Mouse (Mus musculus) 416B (cell line): ENCODE results near the gene Igsf3.
A peak's percentile ranks its signal among the peaks of the same experiment; 100 is the strongest.
"Not testable (repeated sequence)": the region's sequence is repeated elsewhere in the genome, so short reads cannot be mapped to it uniquely, and the experiment has no call there.

ENCODE experiments used
- DNase-seq: peaks from one replicate; pipeline ENCODE4 v3.0.0; 2011; ENCODE audit warnings: low read depth

The Igsf3 gene

DNA sequence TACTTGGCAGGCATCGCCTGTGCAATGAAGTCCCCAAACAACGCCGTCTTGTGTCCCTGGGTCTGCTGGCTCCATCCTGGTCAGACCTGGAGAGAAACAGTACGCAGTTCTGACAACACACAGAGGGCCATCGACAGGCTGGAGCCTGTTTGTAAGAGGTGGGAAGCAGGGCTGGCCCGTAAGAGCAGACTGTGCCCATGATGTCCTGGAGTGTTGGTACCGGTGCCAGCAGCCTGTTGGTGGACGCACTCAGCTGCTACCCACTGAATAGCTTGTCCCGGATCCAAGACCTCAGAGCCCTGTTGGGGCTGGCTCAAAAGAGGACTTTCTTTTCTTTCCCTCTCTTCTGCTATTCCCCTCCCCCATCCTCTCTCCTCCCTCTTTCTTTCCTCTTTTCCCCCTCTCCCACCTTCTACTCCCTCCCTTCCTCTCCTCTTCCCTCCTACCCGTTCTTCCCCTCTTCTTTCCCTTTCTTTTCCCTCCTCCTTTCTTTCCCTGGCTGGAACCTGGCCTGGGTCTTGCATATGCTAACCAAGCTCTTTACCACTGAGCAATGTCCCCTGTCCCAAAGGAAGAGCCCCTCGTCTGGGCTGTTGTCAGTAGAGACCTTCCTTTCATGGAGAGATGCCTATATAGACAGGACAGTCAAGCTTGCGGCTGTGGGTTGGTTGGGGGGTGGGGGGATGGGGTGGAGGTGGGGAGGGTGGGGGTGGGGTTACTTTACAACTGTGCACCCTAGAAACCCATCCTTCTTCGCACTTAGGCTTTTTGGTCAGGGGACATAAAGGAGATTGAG lies 27.9 kb downstream of the Igsf3 start:
- DNase-seq: no peak

- DNase-seq: no peak
Measured at GRCm38 (mm10) chr3:101405495-101405894, 28.6 kb downstream of the Igsf3 start.

- DNase-seq: no peak
Measured at GRCm38 (mm10) chr3:101406097-101406496, 29.2 kb downstream of the Igsf3 start.

DNA sequence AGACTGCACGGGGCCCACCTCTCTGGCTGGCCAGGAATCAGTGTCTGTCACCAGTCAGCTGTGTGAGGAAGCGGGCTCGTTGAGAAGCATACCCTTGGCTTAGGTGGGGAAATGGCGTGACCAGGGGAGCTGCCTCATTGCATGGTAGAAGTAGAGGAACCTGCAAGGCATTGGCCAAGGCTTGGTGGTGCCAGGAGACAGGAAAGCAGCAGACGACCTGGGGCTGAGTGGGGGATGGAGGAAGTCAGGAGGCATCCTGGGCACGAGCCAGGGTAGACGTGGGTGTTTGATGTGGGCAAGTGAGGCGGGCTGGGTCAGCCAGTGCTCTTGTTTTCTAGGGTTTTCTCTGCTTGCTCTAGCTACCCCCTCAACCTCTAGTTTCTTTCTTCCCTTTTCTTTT lies 30.7 kb downstream of the Igsf3 start:
- DNase-seq: no peak

GRCm38 (mm10) chr3:101408953-101409750 lies 32.3 kb downstream of the Igsf3 start:
- DNase-seq: no peak

- no peak for DNase-seq
Measured at GRCm38 (mm10) chr3:101410202-101410601, 33.3 kb downstream of the Igsf3 start.

DNA sequence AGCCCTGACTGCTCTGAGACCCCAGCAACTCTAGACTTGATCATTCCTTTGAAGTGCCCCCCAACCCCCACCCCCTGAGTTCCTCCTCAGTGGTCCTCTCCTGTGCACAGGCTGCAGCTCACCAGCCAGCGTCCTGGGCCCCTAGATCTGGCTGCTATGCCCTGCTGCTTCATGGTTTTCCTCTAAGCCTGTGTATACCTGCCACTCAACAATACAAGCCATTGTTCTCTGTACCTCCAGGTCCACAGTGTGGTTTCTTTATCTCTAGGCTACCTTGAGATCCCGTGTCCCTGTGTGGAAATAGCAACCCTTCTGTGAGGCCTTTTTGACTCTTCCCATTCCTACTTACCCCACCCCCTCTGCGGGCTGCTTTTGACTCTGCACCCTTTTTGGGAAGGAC lies 33.9 kb downstream of the Igsf3 start:
- DNase-seq: no peak

DNA sequence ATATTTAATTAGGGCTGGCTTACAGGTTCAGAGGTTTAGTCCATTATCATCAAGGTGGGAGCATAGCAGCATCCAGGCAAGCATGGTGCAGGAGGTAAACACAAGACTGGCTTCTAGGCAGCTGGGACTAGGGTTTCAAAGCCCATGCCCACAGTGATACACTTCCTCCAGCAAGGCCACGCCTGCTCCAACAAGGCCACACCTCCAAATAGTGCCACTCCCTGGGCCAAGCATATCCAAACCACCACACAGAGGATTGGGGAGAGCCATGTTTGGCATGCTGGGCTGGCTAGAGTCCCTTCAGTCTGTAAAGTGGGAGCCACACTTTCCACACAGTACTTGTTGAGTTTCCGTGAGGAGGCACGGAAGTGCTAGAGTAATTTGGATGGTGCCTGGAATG lies 34.7 kb downstream of the Igsf3 start:
- no peak for DNase-seq

GRCm38 (mm10) chr3:101412115-101412514 lies 35.2 kb downstream of the Igsf3 start:
- no peak for DNase-seq

DNA sequence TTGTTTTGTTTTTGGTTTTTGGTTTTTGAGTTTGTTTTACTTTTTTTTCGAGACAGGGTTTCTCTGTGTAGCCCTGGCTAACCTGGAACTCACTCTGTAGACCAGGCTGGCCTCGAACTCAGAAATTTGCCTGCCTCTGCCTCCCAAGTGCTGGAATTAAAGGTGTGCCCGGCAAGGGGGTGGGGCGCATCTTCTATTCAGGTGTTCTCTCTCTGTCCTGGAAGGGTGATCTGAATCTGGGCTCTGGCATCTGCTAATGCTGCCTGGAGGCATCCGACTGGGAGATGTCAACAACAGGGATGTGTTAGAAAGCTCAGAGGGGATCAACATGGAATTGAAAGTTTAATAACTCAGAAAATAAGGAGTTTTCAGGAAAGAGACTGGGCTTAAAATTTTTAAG lies 36.1 kb downstream of the Igsf3 start:
- not testable (repeated sequence) for DNase-seq

- peak; percentile 85 for DNase-seq
Measured at GRCm38 (mm10) chr3:101418740-101419652, 42.1 kb downstream of the Igsf3 start.

DNA sequence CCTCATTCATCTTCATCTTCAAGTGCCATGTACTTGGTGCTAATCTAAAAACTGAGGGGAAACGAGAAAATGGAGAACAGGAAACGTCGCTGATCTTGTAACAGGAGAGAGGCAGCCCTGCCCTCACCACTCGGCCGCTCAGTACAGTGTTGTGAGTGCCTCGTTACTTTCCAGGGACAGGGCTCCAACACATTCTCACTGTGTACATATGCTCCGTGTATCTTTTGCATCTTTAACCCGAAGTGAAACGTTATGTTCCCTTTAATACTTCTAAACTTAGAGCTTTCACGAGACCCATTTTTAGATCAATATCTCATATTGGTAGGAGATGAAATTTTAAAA lies 42.7 kb downstream of the Igsf3 start:
- DNase-seq: no peak

- DNase-seq: no peak
Measured at GRCm38 (mm10) chr3:101423188-101423587, 46.3 kb downstream of the Igsf3 start.

- DNase-seq: no peak
Measured at GRCm38 (mm10) chr3:101424295-101424885, 47.5 kb downstream of the Igsf3 start.

GRCm38 (mm10) chr3:101429982-101430754 lies 53.3 kb downstream of the Igsf3 start:
- no peak for DNase-seq

- DNase-seq: no peak
Measured at GRCm38 (mm10) chr3:101430755-101431115, 53.9 kb downstream of the Igsf3 start.

DNA sequence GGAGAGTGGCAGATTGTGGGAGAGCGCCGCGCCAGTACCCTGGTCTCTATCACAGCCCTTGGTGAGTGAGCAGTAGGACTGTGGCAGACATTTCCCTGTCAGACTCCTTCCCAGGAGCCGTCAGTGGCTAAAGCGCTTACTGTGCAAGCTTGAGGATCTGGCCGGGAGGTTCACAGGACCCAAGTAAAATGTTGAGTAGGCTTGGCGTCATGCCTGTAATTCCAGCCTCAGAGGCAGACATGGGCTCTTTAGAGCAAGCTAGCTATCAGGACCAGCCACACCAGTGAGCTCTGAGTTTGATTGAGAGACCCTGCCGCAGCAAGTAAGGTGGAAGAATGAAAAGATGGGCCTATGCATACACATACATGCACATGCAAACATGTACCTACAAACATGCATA lies 58.8 kb downstream of the Igsf3 start:
- no peak for DNase-seq

GRCm38 (mm10) chr3:101436469-101436868 lies 59.6 kb downstream of the Igsf3 start:
- no peak for DNase-seq

DNA sequence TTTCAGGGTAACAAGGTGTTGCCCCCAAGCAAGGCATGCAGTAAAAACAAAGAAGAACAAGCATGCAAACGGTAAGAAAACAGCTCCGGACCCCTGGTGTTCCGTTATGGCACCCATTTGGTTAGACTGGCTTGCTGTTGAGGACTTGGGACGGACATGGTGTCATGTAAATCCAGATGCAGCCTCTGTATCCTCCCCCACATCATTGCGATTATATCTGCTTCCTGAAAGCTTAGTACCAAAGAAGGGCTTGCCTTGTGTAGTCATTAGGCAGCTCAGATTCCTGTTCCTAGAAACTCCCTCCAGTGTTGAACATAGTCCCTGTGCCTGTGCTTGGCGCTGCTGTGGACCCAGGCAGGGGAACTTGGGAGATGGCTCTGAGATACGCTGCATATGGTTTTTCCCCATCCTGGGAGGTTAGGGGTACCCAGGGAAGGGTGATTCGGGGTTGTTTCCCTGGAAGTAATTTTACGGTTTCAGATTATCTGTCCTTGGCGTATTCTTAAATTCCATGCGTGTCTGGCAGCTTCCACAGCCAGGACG lies 60.2 kb downstream of the Igsf3 start:
- no peak for DNase-seq

- no peak for DNase-seq
Measured at GRCm38 (mm10) chr3:101443265-101443881, 66.5 kb downstream of the Igsf3 start.

DNA sequence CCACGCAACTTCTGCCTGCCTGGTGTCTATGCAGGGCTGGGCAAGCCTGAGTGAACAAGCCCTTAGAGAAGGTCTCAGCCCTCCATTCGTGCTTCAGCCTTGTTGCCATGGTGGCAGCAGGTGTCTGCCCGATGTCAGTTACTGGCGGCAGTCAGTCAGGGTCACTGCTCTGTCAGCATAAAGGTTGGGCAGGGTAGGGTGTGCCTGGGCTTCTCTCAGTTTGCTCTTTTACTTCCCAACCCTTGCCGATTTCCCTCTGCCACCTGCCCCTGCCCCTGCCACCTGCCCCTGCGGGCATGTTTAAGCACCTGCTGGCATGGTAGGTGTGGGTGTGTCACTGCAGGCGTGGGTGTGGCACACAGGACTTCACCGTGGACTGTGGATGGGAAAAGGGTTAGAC lies 67.6 kb downstream of the Igsf3 start:
- no peak for DNase-seq
